ENCODE assay signal across 18 mouse cellular contexts in the genomic region with DNA sequence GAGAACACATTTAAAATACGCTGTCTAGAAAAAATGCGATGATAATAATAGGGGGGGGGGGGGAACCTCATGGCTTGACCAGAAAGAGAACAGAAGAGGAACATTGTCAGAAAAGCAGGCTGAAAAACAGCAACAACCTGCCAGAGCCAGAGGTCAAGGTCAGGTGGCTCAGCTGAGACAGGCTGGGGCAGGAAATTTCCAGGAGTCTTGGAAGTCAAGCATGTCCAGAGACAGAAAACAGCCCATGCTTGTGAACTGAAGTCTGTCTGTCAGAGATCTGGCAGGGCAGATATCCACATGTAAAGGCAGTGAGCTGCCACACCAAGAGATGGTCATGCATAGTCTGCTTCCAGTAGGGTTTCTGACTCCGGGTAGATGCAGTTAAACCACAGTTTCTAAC.
"Had no signal": no experiment of that assay in that cellular context is flagged by ENCODE, and none has a peak within 500 bp of the region (broad histone marks: within the 10 kb centered on the region; RNA-seq: fewer than 3 reads in every experiment).

No protein-coding gene starts in this region.

- ATAC-seq: intestine, postnatal 0 days; liver, embryonic 12.5 days had no signal

- H3K27me3 ChIP-seq: limb, embryonic 13.5 days; liver, embryonic 12.5 days; liver, embryonic 15.5 days; lung, embryonic 15.5 days had no signal

- H3K9ac ChIP-seq: limb, embryonic 13.5 days; liver, embryonic 12.5 days; liver, embryonic 15.5 days; lung, embryonic 15.5 days had no signal

- H3K4me1 ChIP-seq: limb, embryonic 10.5 days; liver, embryonic 12.5 days; liver, embryonic 15.5 days had no signal

- H3K4me3 ChIP-seq: layer of hippocampus, adult 2 months; limb, embryonic 10.5 days; limb, embryonic 13.5 days; liver, embryonic 12.5 days; liver, embryonic 15.5 days; lung, embryonic 15.5 days had no signal

- H3K4me2 ChIP-seq: limb, embryonic 13.5 days; liver, embryonic 12.5 days; liver, embryonic 15.5 days; lung, embryonic 15.5 days; midbrain, embryonic 11.5 days had no signal

- H3K27ac ChIP-seq: layer of hippocampus, adult 2 months; limb, embryonic 10.5 days; limb, embryonic 13.5 days; liver, embryonic 12.5 days; liver, embryonic 15.5 days; lung, embryonic 15.5 days; stomach, postnatal 0 days had no signal

- DNase-seq: layer of hippocampus, adult 9-11 months; liver; lung, adult 18-20 months; lung, postnatal 10 days; lung, postnatal 36 days; midbrain, embryonic 14.5 days; thymus, adult 2 months; thymus, postnatal 14 days; thymus, postnatal 4 days had no signal

- H3K9me3 ChIP-seq: limb, embryonic 10.5 days; limb, embryonic 13.5 days; liver, embryonic 12.5 days; liver, embryonic 15.5 days; lung, embryonic 15.5 days had no signal

- H3K36me3 ChIP-seq: limb, embryonic 10.5 days; limb, embryonic 13.5 days; liver, embryonic 12.5 days; liver, embryonic 15.5 days; lung, embryonic 15.5 days had no signal
